ENCODE assay signal across 1 mouse cellular context in the genomic region with DNA sequence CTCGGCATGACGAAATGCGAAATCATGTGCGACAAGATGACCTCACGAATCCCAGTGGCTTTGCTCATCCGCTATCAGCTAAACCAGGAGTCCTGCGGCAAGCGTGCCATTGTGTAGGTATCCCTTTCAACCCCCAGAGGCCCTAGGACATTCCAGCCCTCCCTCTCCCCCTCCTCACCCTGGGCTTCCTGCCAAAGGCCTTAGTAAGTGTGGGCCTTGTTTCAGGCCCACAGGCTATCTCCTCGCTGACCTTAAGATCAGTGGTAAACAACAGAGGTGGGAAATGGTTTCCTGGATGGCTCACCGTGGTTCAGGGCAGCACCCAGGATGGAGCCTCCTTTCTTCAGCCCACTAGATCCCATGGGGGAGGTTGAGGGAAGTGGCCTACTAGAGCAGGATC.
A peak's percentile ranks its signal among the peaks of the same experiment; 100 is the strongest.
TF ChIP-seq lines count a peak whose summit lies in the region.

No protein-coding gene starts in this region.

TF ChIP-seq in CH12.LX, 34 proteins besides CTCF, POLR2A, EP300 and RAD21 (continued from another document):
- TF ChIP-seq BHLHE40 (IDR thresholded peaks at IDR 0.05; ENCODE audit: low read depth, low read length), result peak; percentile 59
TF ChIP-seq in CH12.LX: peak in this region for 8.
